Mouse (Mus musculus) megakaryocyte-erythroid progenitor cell, adult 5 weeks (primary cell): ENCODE measurements around the gene Cdkn1c. TPM values are rescaled to one million over a fixed set of nuclear protein-coding genes. Genes with fewer than 3 reads are reported as not detected.

ENCODE experiments used
- polyA plus RNA-seq: library from polyadenylated mRNA; stranded (reverse); fragments of >175 nt; gene quantifications from 2 replicates; pipeline ENCODE4 v1.2.3, GENCODE M21; 2012

Gene Cdkn1c
- polyA plus RNA-seq, result 2.8 and 6.3 TPM in 2 replicates

DNA sequence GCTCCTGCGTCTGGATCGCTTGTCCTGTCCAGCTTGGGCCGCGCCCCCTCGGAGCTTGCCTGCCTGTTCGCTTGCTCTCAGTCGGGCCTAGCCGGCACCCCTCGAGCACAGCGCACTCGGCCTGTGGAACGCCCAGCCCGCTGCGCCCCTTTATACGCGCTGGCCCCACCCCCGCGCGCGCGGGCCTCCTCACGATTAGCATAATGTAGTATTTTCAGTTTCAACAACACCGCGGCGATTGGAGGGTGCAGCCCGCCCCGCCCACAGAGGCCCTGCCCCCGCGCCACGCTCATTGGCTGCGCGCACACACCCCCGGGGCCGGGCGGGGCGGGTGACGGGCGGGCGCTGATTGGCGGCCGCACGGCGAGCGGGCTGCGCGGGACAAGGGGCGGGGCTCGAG, at the start of gene Cdkn1c:
TSS of gene Cdkn1c (minus strand) at position 177 of the 400 bp plus-strand sequence.

DNA sequence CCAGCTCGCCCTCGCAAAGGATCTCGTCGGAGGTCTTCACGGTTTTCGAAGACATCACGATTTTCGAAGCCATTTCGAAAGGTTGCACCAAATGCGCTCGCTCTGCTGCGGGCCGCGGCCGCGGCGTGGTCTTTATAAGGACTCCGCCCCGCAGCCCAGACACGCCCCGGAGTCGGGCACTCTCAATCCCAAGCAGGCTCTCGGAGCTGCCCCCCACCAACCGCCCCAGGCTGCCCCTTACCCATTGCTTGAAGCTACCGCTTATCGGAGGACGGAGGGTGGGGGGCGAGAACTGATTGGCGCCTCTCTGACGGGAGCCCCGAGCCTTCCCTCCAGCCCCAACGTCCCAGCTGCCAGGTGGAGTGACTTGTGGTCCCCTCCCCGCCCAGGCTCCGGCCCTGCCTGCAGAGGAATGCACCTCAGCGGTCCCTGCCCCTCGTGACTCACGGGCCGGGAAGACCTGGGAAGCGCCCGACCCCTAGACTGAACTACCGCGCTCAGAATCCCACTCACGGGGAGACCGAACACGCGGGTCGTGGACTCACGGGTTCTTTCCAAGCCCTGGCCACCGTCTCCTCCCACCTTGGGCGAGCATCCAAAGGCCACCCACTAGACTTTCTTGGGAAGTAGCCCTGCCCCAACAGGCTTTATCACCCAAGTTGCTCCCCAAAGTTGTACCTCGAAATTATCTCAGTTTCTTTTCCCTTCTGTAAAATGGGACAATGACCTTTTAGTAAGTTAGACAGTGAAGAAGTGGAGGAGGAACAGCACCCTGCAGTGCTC, 41.8 kb upstream of the Cdkn1c start, which contains the start of gene Phlda2:
TSS of gene Phlda2 (minus strand) at position 733 of the 783 bp plus-strand sequence.

DNA sequence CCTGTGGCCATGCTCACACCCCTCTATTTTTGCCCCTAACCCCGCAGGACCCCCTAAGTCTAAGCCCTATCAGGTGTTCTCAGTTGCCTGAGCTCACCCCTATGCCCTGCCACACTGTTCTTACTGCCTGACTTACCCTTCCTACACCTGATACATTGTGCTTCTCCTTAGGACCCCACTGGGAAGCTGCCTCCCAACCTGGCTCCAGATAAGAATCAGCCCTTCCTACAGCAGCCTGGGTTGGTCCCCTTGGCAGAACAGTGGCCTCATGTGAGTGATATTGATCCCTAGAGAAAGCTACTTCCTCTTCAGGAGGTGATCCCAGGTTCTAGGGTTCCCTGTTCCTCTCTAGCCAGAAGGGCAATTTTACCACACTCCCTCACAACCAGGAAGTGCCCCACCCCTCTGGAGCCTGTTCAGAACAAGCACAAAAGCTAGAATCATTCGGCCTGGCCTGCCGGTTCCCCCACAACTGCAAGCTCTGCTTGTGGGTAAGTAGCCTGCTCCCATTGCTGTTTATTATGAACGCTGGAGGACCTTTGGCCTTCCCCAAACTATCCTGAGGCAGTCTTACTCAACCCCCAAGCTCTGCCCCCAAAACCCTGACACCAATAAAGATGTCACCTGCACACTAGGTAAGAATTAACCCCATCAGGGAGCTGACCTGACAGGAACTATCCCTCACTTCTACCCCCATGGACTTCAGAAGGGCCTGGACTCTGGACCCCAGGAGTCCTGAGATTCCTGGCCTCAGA, 12.7 kb upstream of the Cdkn1c start, which contains the start of gene Slc22a18:
TSS of gene Slc22a18 (plus strand) at position 390 of the 755 bp plus-strand sequence.

Other genes starting within 250 kb of the Cdkn1c start
- gene Slc22a18, start 12.7 kb upstream of the Cdkn1c start, polyA plus RNA-seq, result 2.3 and 3.5 TPM in 2 replicates
- 5.9 and 10.4 TPM in 2 replicates for gene Phlda2, start 42.1 kb upstream of the Cdkn1c start, polyA plus RNA-seq
- gene Nap1l4, start 88.1 kb upstream of the Cdkn1c start, polyA plus RNA-seq, result 78.0 and 81.9 TPM in 2 replicates
- gene Cars, start 139.0 kb upstream of the Cdkn1c start, polyA plus RNA-seq, result 31.6 and 36.1 TPM in 2 replicates
- 0.32 and 0.41 TPM in 2 replicates for gene Tnfrsf26, start 167.7 kb upstream of the Cdkn1c start, polyA plus RNA-seq
- gene Tnfrsf22, start 188.6 kb upstream of the Cdkn1c start, polyA plus RNA-seq, result 0.43 and 0.58 TPM in 2 replicates
- gene Tnfrsf23, start 224.8 kb upstream of the Cdkn1c start, polyA plus RNA-seq, result 0.51 and 0.59 TPM in 2 replicates